Mouse (Mus musculus): ENCODE data around the gene Fasn. TPM values are rescaled to one million over a fixed set of nuclear protein-coding genes. Genes with fewer than 3 reads are reported as not detected.

Fasn gene
- polyA plus RNA-seq, 1 experiment from 2014 or later, result 19.9 TPM

DNA sequence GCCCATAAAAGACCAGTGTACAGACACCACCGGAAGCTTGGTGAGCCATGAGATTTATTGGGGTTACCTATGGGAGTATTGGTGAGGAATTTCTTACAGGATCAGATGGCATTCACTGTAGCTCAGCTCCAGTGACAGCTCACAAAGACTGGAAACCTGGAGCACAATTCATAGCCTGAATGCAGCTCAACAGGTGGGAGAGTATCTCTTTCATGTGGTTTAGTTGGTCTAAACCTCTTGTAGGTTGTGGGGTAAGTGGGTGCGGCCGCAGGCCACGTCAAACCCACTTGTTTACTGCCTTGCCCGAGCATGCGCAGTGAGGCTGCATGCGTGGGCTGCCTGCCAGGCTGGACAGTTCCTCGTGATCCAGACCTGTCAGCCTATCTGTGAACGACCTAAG is 64.1 kb downstream of the Fasn start:
- no peaks in the 10 kb centered on the region for H3K4me1 ChIP-seq (replicated peaks; ENCODE audit: insufficient read depth, low read length)
- DNase-seq (ENCODE audit: low spot score) (no peak), ATAC-seq (replicated peaks; ENCODE audit: low FRiP score, low read depth) (peak; percentile 38; the same call in 1 of the 2 replicates)
- no peaks in the 10 kb centered on the region for H3K9me3 ChIP-seq (replicated peaks; ENCODE audit: low read length)
- no peak overlapping the region for H3K4me2 ChIP-seq (ENCODE audit: low read length)
- H3K27ac ChIP-seq, result no peak overlapping the region
- WGBS, result 53% methylated on average over 9 of the region's 9 CpGs
- no peaks in the 10 kb centered on the region for H3K27me3 ChIP-seq (ENCODE audit: insufficient read depth, low read length)
- TF ChIP-seq CTCF (IDR thresholded peaks at IDR 0.05; ENCODE audit: low read depth), result no peak
- no peak overlapping the region for H3K4me3 ChIP-seq (replicated peaks; ENCODE audit: low read depth, low read length)
- no peak overlapping the region for H3K9ac ChIP-seq (ENCODE audit: low read depth, low read length)
- no peaks in the 10 kb centered on the region for H3K36me3 ChIP-seq (ENCODE audit: insufficient read depth, low read length)

Other genes with a start within 250 kb of the Fasn start
- gene Arhgdia, start 242.9 kb downstream of the Fasn start, polyA plus RNA-seq (2015; fragmentation: Nextera tagmentation; extraction: Ambion mirVana), result 444 and 506 TPM in 2 replicates
- gene Alyref, start 226.2 kb downstream of the Fasn start, polyA plus RNA-seq (2015; fragmentation: Nextera tagmentation; extraction: Ambion mirVana), result 341 and 361 TPM in 2 replicates
- 159 and 168 TPM in 2 replicates for gene Anapc11, start 226.1 kb downstream of the Fasn start, polyA plus RNA-seq (2015; fragmentation: Nextera tagmentation; extraction: Ambion mirVana)
- gene Npb, start 216.1 kb downstream of the Fasn start, polyA plus RNA-seq (2015; fragmentation: Nextera tagmentation; extraction: Ambion mirVana), result 48.0 and 51.4 TPM in 2 replicates
- 116 and 118 TPM in 2 replicates for gene Pcyt2, start 206.6 kb downstream of the Fasn start, polyA plus RNA-seq (2015; fragmentation: Nextera tagmentation; extraction: Ambion mirVana)
- gene Sirt7, start 199.3 kb downstream of the Fasn start, polyA plus RNA-seq (2015; fragmentation: Nextera tagmentation; extraction: Ambion mirVana), result 38.8 and 41.6 TPM in 2 replicates
- gene Mafg, start 190.9 kb downstream of the Fasn start, polyA plus RNA-seq (2015; fragmentation: Nextera tagmentation; extraction: Ambion mirVana), result 26.5 and 27.4 TPM in 2 replicates
- 12.2 and 13.9 TPM in 2 replicates for gene Pycr1, start 180.8 kb downstream of the Fasn start, polyA plus RNA-seq (2015; fragmentation: Nextera tagmentation; extraction: Ambion mirVana)
- gene Myadml2, start 176.4 kb downstream of the Fasn start, polyA plus RNA-seq (2015; fragmentation: Nextera tagmentation; extraction: Ambion mirVana), result 0.24 and 0.28 TPM in 2 replicates
- 5.3 and 7.4 TPM in 2 replicates for gene Notum, start 163.4 kb downstream of the Fasn start, polyA plus RNA-seq (2015; fragmentation: Nextera tagmentation; extraction: Ambion mirVana)
- gene Aspscr1, start 151.6 kb downstream of the Fasn start, polyA plus RNA-seq (2015; fragmentation: Nextera tagmentation; extraction: Ambion mirVana), result 122 TPM in 2 replicates
- 160 and 174 TPM in 2 replicates for gene Cenpx, start 110.8 kb downstream of the Fasn start, polyA plus RNA-seq (2015; fragmentation: Nextera tagmentation; extraction: Ambion mirVana)
- 31.3 and 33.5 TPM in 2 replicates for gene Lrrc45, start 110.6 kb downstream of the Fasn start, polyA plus RNA-seq (2015; fragmentation: Nextera tagmentation; extraction: Ambion mirVana)
- gene Rac3, start 103.1 kb downstream of the Fasn start, polyA plus RNA-seq (2015; fragmentation: Nextera tagmentation; extraction: Ambion mirVana), result 23.4 and 23.7 TPM in 2 replicates
- 112 and 123 TPM in 2 replicates for gene Dcxr, start 97.3 kb downstream of the Fasn start, polyA plus RNA-seq (2015; fragmentation: Nextera tagmentation; extraction: Ambion mirVana)
- 1.8 and 3.6 TPM in 2 replicates for gene Cbr2, start 92.4 kb downstream of the Fasn start, polyA plus RNA-seq (2015; fragmentation: Nextera tagmentation; extraction: Ambion mirVana)
- gene Hmga1b, start 61.8 kb downstream of the Fasn start, polyA plus RNA-seq (2015; fragmentation: Nextera tagmentation; extraction: Ambion mirVana), result 2.6 and 4.5 TPM in 2 replicates
- gene Rfng, start 40.3 kb downstream of the Fasn start, polyA plus RNA-seq (2015; fragmentation: Nextera tagmentation; extraction: Ambion mirVana), result 32.4 and 32.6 TPM in 2 replicates
- gene Gps1, start 40.3 kb downstream of the Fasn start, polyA plus RNA-seq (2015; fragmentation: Nextera tagmentation; extraction: Ambion mirVana), result 158 and 170 TPM in 2 replicates
- gene Dus1l, start 28.1 kb downstream of the Fasn start, polyA plus RNA-seq (2015; fragmentation: Nextera tagmentation; extraction: Ambion mirVana), result 66.0 and 73.0 TPM in 2 replicates
- gene Ccdc57, start 108.3 kb upstream of the Fasn start, polyA plus RNA-seq (2015; fragmentation: Nextera tagmentation; extraction: Ambion mirVana), result 5.5 and 5.7 TPM in 2 replicates
- gene Slc16a3, start 123.9 kb upstream of the Fasn start, polyA plus RNA-seq (2015; fragmentation: Nextera tagmentation; extraction: Ambion mirVana), result 10.0 and 10.2 TPM in 2 replicates
- gene Csnk1d, start 166.8 kb upstream of the Fasn start, polyA plus RNA-seq (2015; fragmentation: Nextera tagmentation; extraction: Ambion mirVana), result 102 and 106 TPM in 2 replicates
- gene Cd7, start 214.9 kb upstream of the Fasn start, polyA plus RNA-seq (2015; fragmentation: Nextera tagmentation; extraction: Ambion mirVana), result 0.16 and 0.23 TPM in 2 replicates
- 2.0 and 2.4 TPM in 2 replicates for gene Sectm1b, start 239.0 kb upstream of the Fasn start, polyA plus RNA-seq (2015; fragmentation: Nextera tagmentation; extraction: Ambion mirVana)

All from kidney, postnatal 0 days (tissue).